Mouse (Mus musculus) hindbrain, embryonic 14.5 days (tissue): ENCODE measurements around the gene Hlcs. TPM values are rescaled to one million over a fixed set of nuclear protein-coding genes. Genes with fewer than 3 reads are reported as not detected.

Experiments used
- ATAC-seq: fragments of 200-750 bp; cut with Nextera tagmentation; 2 replicates; pipeline ENCODE4 v1.8.0; 2017; ENCODE audit warnings: moderate number of reproducible peaks, mild to moderate bottlenecking, moderate TSS enrichment, moderate library complexity; ENCODE audit not compliant: low FRiP score
- DNase-seq: peaks from one replicate; pipeline ENCODE4 v3.0.0-alpha.2; 2015; ENCODE audit warnings: low spot score
- H3K27ac ChIP-seq: fragments of 300-500 bp; sonication (generic); 2 replicates; pipeline ENCODE4 v1.5.1; 2014; ENCODE audit warnings: mild to moderate bottlenecking, moderate library complexity
- H3K27me3 ChIP-seq: fragments of 300-500 bp; sonication (generic); 2 replicates; pipeline ENCODE4 v1.6.1; 2014; ENCODE audit warnings: mild to moderate bottlenecking, low read length, mixed read lengths; ENCODE audit not compliant: control insufficient read depth, insufficient read depth
- H3K36me3 ChIP-seq: fragments of 300-500 bp; sonication (generic); replicated peaks from 2 replicates; pipeline ENCODE4 v1.6.1; 2014; ENCODE audit not compliant: control insufficient read depth, insufficient read depth
- H3K4me1 ChIP-seq: fragments of 300-500 bp; sonication (generic); replicated peaks from 2 replicates; pipeline ENCODE4 v1.6.1; 2014; ENCODE audit warnings: antibody characterized with exemption, low read length, mixed read lengths; ENCODE audit not compliant: control insufficient read depth, insufficient read depth
- H3K4me2 ChIP-seq: fragments of 300-500 bp; sonication (generic); replicated peaks from 2 replicates; pipeline ENCODE4 v1.6.1; 2014; ENCODE audit warnings: mild to moderate bottlenecking, moderate library complexity
- H3K4me3 ChIP-seq: fragments of 300-500 bp; sonication (generic); replicated peaks from 2 replicates; pipeline ENCODE4 v1.5.1; 2014; ENCODE audit warnings: mild to moderate bottlenecking, low read length
- H3K9ac ChIP-seq: fragments of 300-500 bp; sonication (generic); 2 replicates; pipeline ENCODE4 v1.6.1; 2014
- H3K9me3 ChIP-seq: fragments of 300-500 bp; sonication (generic); 2 replicates; pipeline ENCODE4 v1.6.1; 2016; ENCODE audit warnings: low read length; ENCODE audit not compliant: control insufficient read depth
- WGBS: fragments of 180-500 bp; shearing (Covaris S2); extraction: QIAGEN DNeasy Blood & Tissue Kit; methylation state at CpG from one replicate; pipeline ENCODE4 v1.1.7; 2014; 5-methylcytosine and 5-hydroxymethylcytosine counted together
- polyA plus RNA-seq: library from polyadenylated mRNA; unstranded; fragments of >200 nt; fragmentation: Nextera tagmentation; extraction: Ambion mirVana; gene quantifications from 2 replicates; pipeline ENCODE4 v1.2.1, GENCODE M21; 2014

Hlcs gene
- polyA plus RNA-seq, 1 experiment from 2014 or later = 7.7 TPM

- H3K27me3 ChIP-seq = no peaks in the 10 kb centered on the region
- H3K27ac ChIP-seq = no peak overlapping the region
- 90% methylated on average over 7 of the region's 7 CpGs for WGBS
- H3K9ac ChIP-seq = no peak overlapping the region
- DNase-seq (no peak), ATAC-seq (no peak)
- no peaks in the 10 kb centered on the region for H3K4me1 ChIP-seq
- H3K4me3 ChIP-seq = no peak overlapping the region
- no peak overlapping the region for H3K4me2 ChIP-seq
- no peaks in the 10 kb centered on the region for H3K36me3 ChIP-seq
- H3K9me3 ChIP-seq = no peaks in the 10 kb centered on the region
Measured at GRCm38 (mm10) chr16:94113160-94113559, 200.2 kb downstream of the Hlcs start.

- no peak for DNase-seq
- Histone ChIP-seq H3K4me2 (no peak overlapping the region), H3K9ac (no peak overlapping the region), H3K36me3 (no peaks in the 10 kb centered on the region), H3K9me3 (no peaks in the 10 kb centered on the region), H3K27me3 (peaks cover 88% of the 10 kb centered on the region), H3K4me1 (no peaks in the 10 kb centered on the region), H3K4me3 (no peak overlapping the region), H3K27ac (no peak overlapping the region)
- WGBS = 3% methylated on average over 12 of the region's 12 CpGs
- no peak for ATAC-seq
Measured at GRCm38 (mm10) chr16:94097724-94098455, 215.5 kb downstream of the Hlcs start.

GRCm38 (mm10) chr16:94096479-94096878, 216.9 kb downstream of the Hlcs start:
- H3K27ac ChIP-seq = no peak overlapping the region
- peaks cover 96% of the 10 kb centered on the region for H3K27me3 ChIP-seq
- no peaks in the 10 kb centered on the region for H3K36me3 ChIP-seq
- no peak overlapping the region for H3K4me2 ChIP-seq
- H3K9me3 ChIP-seq = no peaks in the 10 kb centered on the region
- WGBS = 2% methylated on average over 14 of the region's 14 CpGs
- no peak for ATAC-seq
- H3K4me3 ChIP-seq = no peak overlapping the region
- DNase-seq = no peak
- no peaks in the 10 kb centered on the region for H3K4me1 ChIP-seq
- no peak overlapping the region for H3K9ac ChIP-seq

GRCm38 (mm10) chr16:94095109-94095822, 218.1 kb downstream of the Hlcs start:
- under 1% methylated on average over 26 of the region's 26 CpGs for WGBS
- H3K9me3 ChIP-seq = no peaks in the 10 kb centered on the region
- DNase-seq = peak; percentile 66
- no peak overlapping the region for H3K4me3 ChIP-seq
- ATAC-seq = no peak
- H3K9ac ChIP-seq = no peak overlapping the region
- no peak overlapping the region for H3K27ac ChIP-seq
- H3K4me1 ChIP-seq = no peaks in the 10 kb centered on the region
- H3K27me3 ChIP-seq = peaks cover 100% of the 10 kb centered on the region
- no peaks in the 10 kb centered on the region for H3K36me3 ChIP-seq
- H3K4me2 ChIP-seq = no peak overlapping the region

GRCm38 (mm10) chr16:94094251-94095108, 218.9 kb downstream of the Hlcs start:
- H3K27me3 ChIP-seq = peaks cover 100% of the 10 kb centered on the region
- H3K27ac ChIP-seq = no peak overlapping the region
- H3K9me3 ChIP-seq = no peaks in the 10 kb centered on the region
- no peak overlapping the region for H3K9ac ChIP-seq
- DNase-seq (no peak), ATAC-seq (no peak)
- WGBS = 1% methylated on average over 48 of the region's 48 CpGs
- H3K36me3 ChIP-seq = no peaks in the 10 kb centered on the region
- no peak overlapping the region for H3K4me2 ChIP-seq
- no peak overlapping the region for H3K4me3 ChIP-seq
- H3K4me1 ChIP-seq = no peaks in the 10 kb centered on the region

- Histone ChIP-seq H3K4me3 (no peak overlapping the region), H3K27ac (no peak overlapping the region), H3K36me3 (no peaks in the 10 kb centered on the region), H3K9ac (no peak overlapping the region), H3K9me3 (no peaks in the 10 kb centered on the region), H3K4me2 (no peak overlapping the region), H3K27me3 (peaks cover 100% of the 10 kb centered on the region), H3K4me1 (no peaks in the 10 kb centered on the region)
- no peak for DNase-seq
- WGBS = 1% methylated on average over 24 of the region's 24 CpGs
- ATAC-seq = no peak
Measured at GRCm38 (mm10) chr16:94093151-94093863, 220.1 kb downstream of the Hlcs start.

- Histone ChIP-seq H3K9ac (no peak overlapping the region), H3K9me3 (no peaks in the 10 kb centered on the region), H3K27ac (no peak overlapping the region), H3K4me3 (no peak overlapping the region), H3K36me3 (no peaks in the 10 kb centered on the region), H3K4me2 (no peak overlapping the region), H3K4me1 (no peaks in the 10 kb centered on the region), H3K27me3 (peaks cover 100% of the 10 kb centered on the region)
- 3% methylated on average over 12 of the region's 12 CpGs for WGBS
- DNase-seq (no peak), ATAC-seq (no peak)
Measured at GRCm38 (mm10) chr16:94092511-94093150, 220.7 kb downstream of the Hlcs start.

- DNase-seq (no peak), ATAC-seq (no peak)
- 2% methylated on average over 14 of the region's 14 CpGs for WGBS
- H3K9ac ChIP-seq = no peak overlapping the region
- H3K4me3 ChIP-seq = no peak overlapping the region
- H3K4me2 ChIP-seq = no peak overlapping the region
- H3K9me3 ChIP-seq = no peaks in the 10 kb centered on the region
- peaks cover 7% of the 10 kb centered on the region; the same call in 1 of the 2 replicates for H3K4me1 ChIP-seq
- H3K27ac ChIP-seq = no peak overlapping the region
- H3K36me3 ChIP-seq = no peaks in the 10 kb centered on the region
- peaks cover 97% of the 10 kb centered on the region for H3K27me3 ChIP-seq
Measured at GRCm38 (mm10) chr16:94088819-94089692, 224.3 kb downstream of the Hlcs start.
